Mouse (Mus musculus): Measurements from ENCODE around the gene Camk1d. TPM values are rescaled to one million over a fixed set of nuclear protein-coding genes. Genes with fewer than 3 reads are reported as not detected.
A peak's percentile ranks its signal among the peaks of the same experiment; 100 is the strongest.

Camk1d gene
- polyA plus RNA-seq, 1 experiment from 2014 or later = 3.3 TPM

- Histone ChIP-seq H3K27me3 (0 out of 2 replicates have a peak, but pooled peaks cover 5% of the 10 kb centered on the region), H3K4me1 (peaks cover 17% of the 10 kb centered on the region), H3K9me3 (replicated peaks) (no peaks in the 10 kb centered on the region), H3K4me2 (replicated peaks) (no peak overlapping the region), H3K4me3 (no peak overlapping the region), H3K9ac (no peak overlapping the region), H3K27ac (peak overlapping the region; percentile 69), H3K36me3 (no peaks in the 10 kb centered on the region)
- WGBS = 55% methylated on average over 8 of the region's 8 CpGs
- ATAC-seq (ENCODE audit: low FRiP score) = no peak
Measured at GRCm38 (mm10) chr2:5315291-5315828, 399.0 kb downstream of the Camk1d start.

GRCm38 (mm10) chr2:5314530-5315166 is 399.7 kb downstream of the Camk1d start:
- H3K27ac ChIP-seq = peak overlapping the region; percentile 69
- ATAC-seq (ENCODE audit: low FRiP score) = peak; percentile 90
- peaks cover 17% of the 10 kb centered on the region for H3K4me1 ChIP-seq
- no peak overlapping the region for H3K9ac ChIP-seq
- WGBS = 12% methylated on average over 9 of the region's 9 CpGs
- no peak overlapping the region for H3K4me2 ChIP-seq (replicated peaks)
- H3K27me3 ChIP-seq = 0 out of 2 replicates have a peak, but pooled peaks cover 5% of the 10 kb centered on the region
- no peaks in the 10 kb centered on the region for H3K9me3 ChIP-seq (replicated peaks)
- H3K36me3 ChIP-seq = no peaks in the 10 kb centered on the region
- no peak overlapping the region for H3K4me3 ChIP-seq

- WGBS = 74% methylated on average over 3 of the region's 3 CpGs
- Histone ChIP-seq H3K4me3 (no peak overlapping the region), H3K4me1 (no peaks in the 10 kb centered on the region), H3K27me3 (no peaks in the 10 kb centered on the region), H3K36me3 (no peaks in the 10 kb centered on the region), H3K4me2 (replicated peaks) (no peak overlapping the region), H3K27ac (no peak overlapping the region), H3K9me3 (replicated peaks) (no peaks in the 10 kb centered on the region), H3K9ac (no peak overlapping the region)
- ATAC-seq (ENCODE audit: low FRiP score) = no peak
Measured at GRCm38 (mm10) chr2:5305156-5305555, 409.2 kb downstream of the Camk1d start.

GRCm38 (mm10) chr2:5304451-5304850 is 409.9 kb downstream of the Camk1d start:
- no peaks in the 10 kb centered on the region for H3K36me3 ChIP-seq
- no peak overlapping the region for H3K27ac ChIP-seq
- ATAC-seq (ENCODE audit: low FRiP score) = no peak
- H3K9ac ChIP-seq = no peak overlapping the region
- H3K4me2 ChIP-seq (replicated peaks) = no peak overlapping the region
- H3K27me3 ChIP-seq = no peaks in the 10 kb centered on the region
- H3K4me3 ChIP-seq = no peak overlapping the region
- WGBS = 84% methylated on average over 12 of the region's 12 CpGs
- H3K4me1 ChIP-seq = no peaks in the 10 kb centered on the region
- H3K9me3 ChIP-seq (replicated peaks) = no peaks in the 10 kb centered on the region

GRCm38 (mm10) chr2:5301286-5301685 is 413.0 kb downstream of the Camk1d start:
- Histone ChIP-seq H3K4me2 (replicated peaks) (no peak overlapping the region), H3K9ac (no peak overlapping the region), H3K4me1 (no peaks in the 10 kb centered on the region), H3K36me3 (no peaks in the 10 kb centered on the region), H3K27ac (no peak overlapping the region), H3K4me3 (no peak overlapping the region), H3K27me3 (no peaks in the 10 kb centered on the region), H3K9me3 (replicated peaks) (no peaks in the 10 kb centered on the region)
- no peak for ATAC-seq (ENCODE audit: low FRiP score)
- 92% methylated on average over 12 of the region's 12 CpGs for WGBS

GRCm38 (mm10) chr2:5298071-5298470 is 416.2 kb downstream of the Camk1d start:
- no peaks in the 10 kb centered on the region for H3K9me3 ChIP-seq (replicated peaks)
- H3K4me3 ChIP-seq = no peak overlapping the region
- H3K4me1 ChIP-seq = no peaks in the 10 kb centered on the region; the same call in 1 of the 2 replicates
- no peak overlapping the region for H3K9ac ChIP-seq
- H3K27me3 ChIP-seq = no peaks in the 10 kb centered on the region
- H3K4me2 ChIP-seq (replicated peaks) = no peak overlapping the region
- H3K36me3 ChIP-seq = no peaks in the 10 kb centered on the region
- ATAC-seq (ENCODE audit: low FRiP score) = no peak
- 87% methylated on average over 10 of the region's 10 CpGs for WGBS
- H3K27ac ChIP-seq = no peak overlapping the region

- Histone ChIP-seq H3K9me3 (replicated peaks) (no peaks in the 10 kb centered on the region), H3K27ac (no peak overlapping the region), H3K36me3 (no peaks in the 10 kb centered on the region), H3K4me1 (no peaks in the 10 kb centered on the region; the same call in 1 of the 2 replicates), H3K4me2 (replicated peaks) (no peak overlapping the region), H3K27me3 (no peaks in the 10 kb centered on the region), H3K4me3 (no peak overlapping the region), H3K9ac (no peak overlapping the region)
- 90% methylated on average over 11 of the region's 11 CpGs for WGBS
- ATAC-seq (ENCODE audit: low FRiP score) = no peak
Measured at GRCm38 (mm10) chr2:5296749-5297545, 417.4 kb downstream of the Camk1d start.

- H3K36me3 ChIP-seq = no peaks in the 10 kb centered on the region
- H3K4me3 ChIP-seq = no peak overlapping the region
- no peak overlapping the region for H3K27ac ChIP-seq
- H3K9me3 ChIP-seq (replicated peaks) = no peaks in the 10 kb centered on the region
- no peaks in the 10 kb centered on the region for H3K27me3 ChIP-seq
- H3K9ac ChIP-seq = no peak overlapping the region
- no peak overlapping the region for H3K4me2 ChIP-seq (replicated peaks)
- ATAC-seq (ENCODE audit: low FRiP score) = no peak
- H3K4me1 ChIP-seq = no peaks in the 10 kb centered on the region; the same call in 1 of the 2 replicates
Measured at GRCm38 (mm10) chr2:5295098-5295497, 419.2 kb downstream of the Camk1d start.

GRCm38 (mm10) chr2:5294451-5294850 is 419.9 kb downstream of the Camk1d start:
- no peak overlapping the region for H3K9ac ChIP-seq
- no peak for ATAC-seq (ENCODE audit: low FRiP score)
- no peak overlapping the region for H3K4me2 ChIP-seq (replicated peaks)
- no peaks in the 10 kb centered on the region for H3K9me3 ChIP-seq (replicated peaks)
- no peaks in the 10 kb centered on the region for H3K27me3 ChIP-seq
- WGBS = 81% methylated on average over 5 of the region's 5 CpGs
- no peak overlapping the region for H3K27ac ChIP-seq
- no peaks in the 10 kb centered on the region for H3K36me3 ChIP-seq
- no peaks in the 10 kb centered on the region; the same call in 1 of the 2 replicates for H3K4me1 ChIP-seq
- no peak overlapping the region for H3K4me3 ChIP-seq

GRCm38 (mm10) chr2:5288593-5288992 is 425.7 kb downstream of the Camk1d start:
- Histone ChIP-seq H3K27ac (no peak overlapping the region), H3K9ac (no peak overlapping the region), H3K4me3 (no peak overlapping the region), H3K36me3 (no peaks in the 10 kb centered on the region), H3K9me3 (replicated peaks) (no peaks in the 10 kb centered on the region), H3K4me1 (no peaks in the 10 kb centered on the region), H3K27me3 (no peaks in the 10 kb centered on the region), H3K4me2 (replicated peaks) (no peak overlapping the region)
- 79% methylated on average over 4 of the region's 4 CpGs for WGBS
- ATAC-seq (ENCODE audit: low FRiP score) = no peak

GRCm38 (mm10) chr2:5287044-5287380 is 427.3 kb downstream of the Camk1d start:
- Histone ChIP-seq H3K36me3 (no peaks in the 10 kb centered on the region), H3K4me3 (no peak overlapping the region), H3K9ac (no peak overlapping the region), H3K27me3 (no peaks in the 10 kb centered on the region), H3K4me1 (no peaks in the 10 kb centered on the region), H3K27ac (no peak overlapping the region), H3K9me3 (replicated peaks) (no peaks in the 10 kb centered on the region), H3K4me2 (replicated peaks) (no peak overlapping the region)
- 93% methylated on average over 3 of the region's 3 CpGs for WGBS
- ATAC-seq (ENCODE audit: low FRiP score) = no peak

GRCm38 (mm10) chr2:5286189-5287043 is 427.9 kb downstream of the Camk1d start:
- no peak overlapping the region for H3K27ac ChIP-seq
- no peaks in the 10 kb centered on the region for H3K36me3 ChIP-seq
- no peak overlapping the region for H3K4me3 ChIP-seq
- no peak overlapping the region for H3K4me2 ChIP-seq (replicated peaks)
- H3K9ac ChIP-seq = no peak overlapping the region
- H3K27me3 ChIP-seq = no peaks in the 10 kb centered on the region
- no peaks in the 10 kb centered on the region for H3K4me1 ChIP-seq
- no peak for ATAC-seq (ENCODE audit: low FRiP score)
- WGBS = 84% methylated on average over 5 of the region's 5 CpGs
- H3K9me3 ChIP-seq (replicated peaks) = no peaks in the 10 kb centered on the region

All from hindbrain, embryonic 12.5 days (tissue).